Mouse (Mus musculus) adrenal gland, adult (tissue): Measurements from ENCODE around the gene Asphd2.
A peak's percentile ranks its signal among the peaks of the same experiment; 100 is the strongest.
"Not testable (repeated sequence)": the region's sequence is repeated elsewhere in the genome, so short reads cannot be mapped to it uniquely, and the experiment has no call there.

ENCODE experiments used
- DNase-seq, 2 experiments: peaks; one replicate each; pipeline ENCODE4 v3.0.0; 2022 to 2023; ENCODE audit warnings: low spot score in 1 of 2; ENCODE audit not compliant: inconsistent age in 2 of 2

Gene Asphd2

GRCm38 (mm10) chr5:112394779-112395443, at the start of gene Asphd2:
Gene Asphd2, minus strand, starts transcription at chr5:112394866.
- DNase-seq, result peak in 1 of 2 experiments; percentile 60

GRCm38 (mm10) chr5:112438535-112438934, 43.9 kb upstream of the Asphd2 start:
- DNase-seq, result no peak

- DNase-seq, result peak; percentile 62 to 91
Observed at GRCm38 (mm10) chr5:112433004-112433403, 38.3 kb upstream of the Asphd2 start.

GRCm38 (mm10) chr5:112432033-112432432, 37.4 kb upstream of the Asphd2 start:
- no peak for DNase-seq

GRCm38 (mm10) chr5:112431120-112431775, 36.6 kb upstream of the Asphd2 start:
- DNase-seq, result no peak

- peak; percentile 46 to 86 for DNase-seq
Observed at GRCm38 (mm10) chr5:112428944-112429343, 34.3 kb upstream of the Asphd2 start.

GRCm38 (mm10) chr5:112427283-112427682, 32.6 kb upstream of the Asphd2 start:
- DNase-seq, result peak; percentile 43 to 83

GRCm38 (mm10) chr5:112426635-112427034, 32.0 kb upstream of the Asphd2 start:
- DNase-seq, result no peak

GRCm38 (mm10) chr5:112419535-112419934, 24.9 kb upstream of the Asphd2 start:
- no peak for DNase-seq

GRCm38 (mm10) chr5:112418023-112418422, 23.4 kb upstream of the Asphd2 start:
- no peak for DNase-seq

GRCm38 (mm10) chr5:112416673-112417072, 22.0 kb upstream of the Asphd2 start:
- DNase-seq, result no peak

GRCm38 (mm10) chr5:112412781-112413180, 18.1 kb upstream of the Asphd2 start:
- not testable (repeated sequence) for DNase-seq

GRCm38 (mm10) chr5:112411514-112412335, 17.1 kb upstream of the Asphd2 start:
- peak in 1 of 2 experiments; percentile 38 for DNase-seq

GRCm38 (mm10) chr5:112411072-112411471, 16.4 kb upstream of the Asphd2 start:
- DNase-seq, result no peak

- DNase-seq, result no peak
Observed at GRCm38 (mm10) chr5:112409274-112409673, 14.6 kb upstream of the Asphd2 start.

- DNase-seq, result no peak
Observed at GRCm38 (mm10) chr5:112406017-112406416, 11.4 kb upstream of the Asphd2 start.

- no peak for DNase-seq
Observed at GRCm38 (mm10) chr5:112402437-112402836, 7.8 kb upstream of the Asphd2 start.

GRCm38 (mm10) chr5:112399284-112399683, 4.6 kb upstream of the Asphd2 start:
- DNase-seq, result peak; percentile 37 to 56

- DNase-seq, result no peak
Observed at GRCm38 (mm10) chr5:112396066-112396465, 1.4 kb upstream of the Asphd2 start.

- no peak for DNase-seq
Observed at GRCm38 (mm10) chr5:112394415-112394763, 277 bp downstream of the Asphd2 start.

GRCm38 (mm10) chr5:112393741-112394414, 788 bp downstream of the Asphd2 start:
- DNase-seq, result no peak
